Mouse (Mus musculus) bone marrow macrophage, adult 2 months (primary cell): ENCODE data around the gene Pcnx2. TPM values are rescaled to one million over a fixed set of nuclear protein-coding genes. Genes with fewer than 3 reads are reported as not detected.

ENCODE experiments used
- H3K27ac ChIP-seq: 2 replicates; pipeline ENCODE4 v1.5.1; 2012; ENCODE audit warnings: low read depth, low read length; ENCODE audit not compliant: insufficient read depth
- H3K4me1 ChIP-seq: 2 replicates; pipeline ENCODE4 v1.6.1; 2012; ENCODE audit warnings: low read length; ENCODE audit not compliant: control insufficient read depth, insufficient read depth
- H3K4me3 ChIP-seq: 2 replicates; pipeline ENCODE4 v1.5.1; 2012; ENCODE audit warnings: mild to moderate bottlenecking, low read length, moderate library complexity; ENCODE audit not compliant: insufficient read depth
- CTCF ChIP-seq: IDR thresholded peaks from 2 replicates; pipeline ENCODE4 v1.5.1; 2012; ENCODE audit warnings: low read depth, mild to moderate bottlenecking, low read length, moderate library complexity
- POLR2A ChIP-seq: IDR thresholded peaks from 2 replicates; pipeline ENCODE4 v1.6.1; 2012; ENCODE audit warnings: mild to moderate bottlenecking, low read depth, low read length, borderline replicate concordance
- polyA plus RNA-seq: library from polyadenylated mRNA; stranded (reverse); fragments of >200 nt; gene quantifications from 2 replicates; pipeline ENCODE4 v1.2.4, GENCODE M21; 2012; ENCODE audit not compliant: missing spikeins, insufficient read depth, insufficient read length

Pcnx2 gene
- polyA plus RNA-seq, 1 experiment = not detected

DNA sequence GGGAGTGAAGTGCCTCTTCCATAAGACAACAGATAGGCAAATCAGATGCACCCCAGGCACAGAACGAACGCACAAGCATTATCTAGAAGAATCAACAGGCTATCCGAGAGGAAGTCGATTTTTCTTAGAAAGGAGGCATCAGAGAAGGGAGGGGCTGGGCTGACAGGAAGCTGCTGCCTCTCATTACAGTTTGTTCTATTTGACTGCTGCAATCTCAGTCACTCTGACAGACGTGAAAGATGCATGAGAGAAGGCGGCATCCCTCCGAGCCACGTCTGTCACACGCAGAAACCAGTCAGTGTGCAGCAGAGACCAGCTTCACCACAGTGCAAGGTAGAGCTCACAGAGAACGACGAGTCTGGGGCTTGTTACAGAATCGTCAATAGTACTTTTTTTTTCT, 74.4 kb downstream of the Pcnx2 start:
- TF ChIP-seq POLR2A = no peak
- TF ChIP-seq CTCF = no peak
- Histone ChIP-seq H3K4me1 (0 out of 2 replicates have a peak, but pooled peaks cover 2% of the 10 kb centered on the region), H3K27ac (no peak overlapping the region), H3K4me3 (no peak overlapping the region)

DNA sequence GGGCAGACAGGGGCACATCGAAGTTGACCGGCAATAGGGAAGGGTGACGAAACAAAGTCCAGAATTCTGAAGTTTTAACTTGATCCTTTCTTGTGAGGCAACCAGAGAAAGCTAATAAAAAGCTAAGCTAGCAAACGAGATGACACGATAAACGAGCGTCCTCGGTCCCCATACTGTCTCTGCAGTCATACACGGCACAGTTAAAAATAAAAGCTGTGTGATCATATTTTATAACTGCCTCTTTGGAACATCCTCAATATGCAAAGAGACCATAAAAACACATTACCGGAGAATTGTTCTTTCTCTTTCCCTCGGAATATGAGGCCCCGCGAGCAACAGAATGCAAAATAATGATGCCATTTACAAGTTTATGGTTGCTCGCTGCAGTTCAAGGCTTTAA, 76.1 kb downstream of the Pcnx2 start:
- Histone ChIP-seq H3K4me1 (0 out of 2 replicates have a peak, but pooled peaks cover 2% of the 10 kb centered on the region), H3K4me3 (no peak overlapping the region), H3K27ac (no peak overlapping the region)
- no peak for TF ChIP-seq CTCF
- TF ChIP-seq POLR2A = no peak

DNA sequence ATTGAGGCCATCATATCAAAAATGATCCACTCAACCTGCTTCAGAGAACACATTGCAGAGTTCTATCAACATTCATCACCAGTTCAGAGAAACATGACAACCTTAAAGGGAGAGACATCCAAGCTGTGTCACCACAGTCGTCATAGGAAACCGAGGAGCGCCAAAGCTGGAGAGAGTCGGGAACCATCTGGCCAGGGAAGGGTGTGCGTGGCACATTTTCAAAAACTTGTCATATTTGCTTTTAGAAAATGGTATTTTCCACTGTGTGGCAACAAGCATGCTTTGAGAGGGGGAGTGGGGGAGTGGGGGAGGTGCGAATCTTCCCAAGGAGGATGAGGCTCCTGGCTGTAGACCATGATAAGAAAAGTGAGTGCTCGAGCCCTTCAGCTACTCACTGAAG, 78.3 kb downstream of the Pcnx2 start:
- TF ChIP-seq CTCF (no peak), POLR2A (no peak)
- 0 out of 2 replicates have a peak, but pooled peaks cover 2% of the 10 kb centered on the region for H3K4me1 ChIP-seq
- no peak overlapping the region for H3K27ac ChIP-seq
- H3K4me3 ChIP-seq = no peak overlapping the region

DNA sequence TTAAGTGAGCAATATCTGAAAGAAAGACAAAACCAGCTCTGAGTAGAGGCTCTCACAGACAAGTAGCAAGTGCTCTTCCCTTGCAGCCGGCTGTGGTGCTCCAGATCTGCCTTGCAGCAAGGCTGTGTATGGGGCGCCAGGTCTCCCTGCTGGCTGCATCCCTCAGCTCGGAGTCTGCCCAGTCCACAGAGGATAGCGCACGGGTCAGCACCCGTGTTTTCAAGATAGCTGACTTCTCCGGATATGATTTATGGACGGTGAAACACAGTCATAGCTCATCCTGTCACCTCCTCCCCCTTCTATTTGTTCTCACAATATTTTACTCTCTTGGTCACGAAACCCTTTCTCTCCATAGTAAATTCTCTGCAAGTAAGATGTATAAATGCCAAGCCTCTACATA, 79.3 kb downstream of the Pcnx2 start:
- TF ChIP-seq CTCF = no peak
- TF ChIP-seq POLR2A = no peak
- no peak overlapping the region for H3K27ac ChIP-seq
- H3K4me3 ChIP-seq = no peak overlapping the region
- H3K4me1 ChIP-seq = 0 out of 2 replicates have a peak, but pooled peaks cover 2% of the 10 kb centered on the region

DNA sequence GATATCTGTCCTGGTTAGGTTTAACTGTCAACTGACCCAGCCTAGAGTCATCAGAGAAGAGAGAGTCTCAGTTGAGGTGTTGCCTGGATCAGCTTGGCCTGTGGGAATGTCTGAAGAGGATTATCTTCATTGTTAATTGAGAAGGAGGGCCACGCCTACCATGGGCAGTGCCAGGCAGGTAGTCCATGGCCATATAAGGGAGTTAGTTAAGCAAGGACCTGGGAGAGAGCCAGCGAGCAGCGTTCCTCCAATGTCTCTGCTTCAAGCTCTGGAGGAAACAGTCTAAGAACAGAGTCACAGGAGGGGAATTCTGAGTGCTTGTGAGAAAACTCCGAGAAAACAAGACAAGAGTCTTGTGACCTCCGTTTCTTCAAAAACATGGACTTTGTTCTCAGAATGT, 81.4 kb downstream of the Pcnx2 start:
- Histone ChIP-seq H3K4me3 (no peak overlapping the region), H3K4me1 (no peaks in the 10 kb centered on the region), H3K27ac (no peak overlapping the region)
- TF ChIP-seq CTCF (no peak), POLR2A (no peak)

DNA sequence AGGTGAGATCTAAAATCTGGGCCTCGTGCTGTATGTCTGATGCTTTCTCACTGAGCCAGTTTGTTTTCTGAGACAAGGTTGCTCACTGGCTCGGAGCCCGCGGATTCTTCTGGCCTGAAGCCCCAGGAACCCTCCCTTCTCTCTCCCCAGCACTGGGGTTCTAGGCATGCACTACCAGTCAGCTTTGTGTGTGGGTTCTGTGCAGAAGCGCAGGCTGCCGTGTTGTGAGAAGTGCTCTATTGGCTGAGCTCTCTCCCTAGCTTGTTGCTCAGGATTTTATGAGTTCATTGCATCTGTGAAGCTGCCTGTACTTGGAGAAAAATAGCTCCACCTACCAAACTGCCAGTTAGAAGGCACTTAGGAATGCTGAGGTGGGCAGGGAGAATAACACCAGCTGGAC, 89.3 kb downstream of the Pcnx2 start:
- TF ChIP-seq CTCF (no peak), POLR2A (no peak)

DNA sequence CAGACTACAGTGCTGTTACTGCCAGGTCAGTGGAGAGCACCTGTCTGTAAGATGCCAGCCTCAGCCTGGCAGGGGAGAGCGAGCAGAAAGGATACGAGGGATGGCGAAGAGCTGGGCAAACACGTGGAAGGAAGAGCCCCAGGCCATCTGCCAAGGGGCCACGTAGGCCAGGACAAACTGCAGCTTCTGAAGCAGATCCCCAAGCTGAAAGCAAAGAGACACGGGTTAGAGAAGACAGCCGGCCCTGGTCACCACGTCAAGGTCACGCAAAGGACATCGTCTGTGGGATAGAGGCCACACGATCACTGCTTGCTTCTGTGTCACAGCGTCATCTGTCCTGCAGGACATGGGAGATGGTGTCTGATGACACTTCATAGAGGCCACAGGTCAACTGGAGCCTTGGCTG, 90.2 kb downstream of the Pcnx2 start:
- Histone ChIP-seq H3K4me3 (no peak overlapping the region), H3K27ac (no peak overlapping the region), H3K4me1 (no peaks in the 10 kb centered on the region)
- TF ChIP-seq POLR2A (no peak), CTCF (no peak)

More for the DNA sequence above, 89.3 kb downstream of the Pcnx2 start:
- H3K4me3 ChIP-seq = no peak overlapping the region
- no peaks in the 10 kb centered on the region for H3K4me1 ChIP-seq
- H3K27ac ChIP-seq = no peak overlapping the region

DNA sequence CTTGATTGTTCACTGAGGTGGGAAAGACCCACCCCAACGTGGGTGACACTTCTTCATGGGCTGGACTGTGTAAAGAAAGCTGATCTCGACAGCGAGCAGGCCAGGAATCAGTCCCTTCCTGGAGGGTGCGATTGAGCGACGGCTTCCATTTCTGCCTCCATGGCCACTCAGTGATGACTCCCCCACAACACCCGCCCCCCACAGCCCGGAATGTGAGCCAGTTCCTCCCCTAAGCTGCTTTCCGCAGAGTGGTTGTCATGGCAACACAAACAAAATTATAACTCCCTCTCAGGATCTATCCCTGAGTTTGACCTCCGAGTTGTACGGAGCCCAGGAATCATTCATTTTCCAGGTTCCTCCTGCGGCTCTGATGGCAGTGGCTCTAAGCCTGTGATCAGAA, 91.7 kb downstream of the Pcnx2 start:
- Histone ChIP-seq H3K4me3 (no peak overlapping the region), H3K4me1 (no peaks in the 10 kb centered on the region), H3K27ac (no peak overlapping the region)
- TF ChIP-seq CTCF (no peak), POLR2A (no peak)

DNA sequence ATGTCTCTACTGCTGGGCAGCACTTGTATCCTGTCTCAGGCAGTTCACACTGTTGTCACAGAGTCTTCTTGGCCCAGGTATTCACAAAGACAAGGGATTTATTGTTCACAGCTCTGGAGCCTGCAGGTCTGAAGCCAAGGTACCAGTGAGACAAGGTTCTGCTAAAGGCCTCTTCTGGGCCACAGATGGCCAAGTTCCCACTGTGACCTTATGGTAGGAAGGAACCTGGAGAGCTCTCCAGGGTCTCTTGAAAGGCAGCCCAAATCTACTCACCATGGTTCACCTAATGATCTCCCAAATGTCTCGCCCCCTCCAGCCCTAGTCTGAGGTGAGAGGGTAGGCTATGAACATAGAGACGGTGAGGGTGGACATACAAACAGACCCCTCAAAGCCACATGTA, 101.1 kb downstream of the Pcnx2 start:
- no peaks in the 10 kb centered on the region for H3K4me1 ChIP-seq
- TF ChIP-seq POLR2A = no peak
- no peak overlapping the region for H3K27ac ChIP-seq
- H3K4me3 ChIP-seq = no peak overlapping the region

DNA sequence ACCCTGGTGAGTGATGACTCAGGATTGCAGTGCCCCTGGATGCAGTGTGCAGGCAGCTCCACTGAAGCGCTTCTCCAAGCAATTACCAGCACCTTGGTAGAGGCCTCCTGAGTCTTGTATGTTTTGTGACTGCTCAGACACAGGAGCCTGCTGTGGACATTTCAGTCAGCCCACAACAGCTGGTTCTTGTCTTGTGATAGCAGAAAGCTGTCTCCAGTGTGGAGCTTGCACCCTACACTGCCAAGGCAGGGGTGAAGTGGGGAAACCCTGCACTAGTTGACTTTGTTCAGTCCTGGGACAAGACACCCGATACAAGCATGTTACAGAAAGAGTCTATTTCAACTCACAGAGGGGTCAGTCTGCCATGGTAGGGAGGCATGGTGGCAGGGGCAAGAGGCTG, 102.8 kb downstream of the Pcnx2 start:
- H3K4me1 ChIP-seq = no peaks in the 10 kb centered on the region
- H3K4me3 ChIP-seq = no peak overlapping the region
- H3K27ac ChIP-seq = no peak overlapping the region
- no peak for TF ChIP-seq POLR2A
- no peak for TF ChIP-seq CTCF
